Mouse (Mus musculus): ENCODE data around the gene Grm4. TPM values are rescaled to one million over a fixed set of nuclear protein-coding genes. Genes with fewer than 3 reads are reported as not detected.

Grm4 gene
- polyA plus RNA-seq, 2 experiments, result 0.01 TPM; not detected in 1

DNA sequence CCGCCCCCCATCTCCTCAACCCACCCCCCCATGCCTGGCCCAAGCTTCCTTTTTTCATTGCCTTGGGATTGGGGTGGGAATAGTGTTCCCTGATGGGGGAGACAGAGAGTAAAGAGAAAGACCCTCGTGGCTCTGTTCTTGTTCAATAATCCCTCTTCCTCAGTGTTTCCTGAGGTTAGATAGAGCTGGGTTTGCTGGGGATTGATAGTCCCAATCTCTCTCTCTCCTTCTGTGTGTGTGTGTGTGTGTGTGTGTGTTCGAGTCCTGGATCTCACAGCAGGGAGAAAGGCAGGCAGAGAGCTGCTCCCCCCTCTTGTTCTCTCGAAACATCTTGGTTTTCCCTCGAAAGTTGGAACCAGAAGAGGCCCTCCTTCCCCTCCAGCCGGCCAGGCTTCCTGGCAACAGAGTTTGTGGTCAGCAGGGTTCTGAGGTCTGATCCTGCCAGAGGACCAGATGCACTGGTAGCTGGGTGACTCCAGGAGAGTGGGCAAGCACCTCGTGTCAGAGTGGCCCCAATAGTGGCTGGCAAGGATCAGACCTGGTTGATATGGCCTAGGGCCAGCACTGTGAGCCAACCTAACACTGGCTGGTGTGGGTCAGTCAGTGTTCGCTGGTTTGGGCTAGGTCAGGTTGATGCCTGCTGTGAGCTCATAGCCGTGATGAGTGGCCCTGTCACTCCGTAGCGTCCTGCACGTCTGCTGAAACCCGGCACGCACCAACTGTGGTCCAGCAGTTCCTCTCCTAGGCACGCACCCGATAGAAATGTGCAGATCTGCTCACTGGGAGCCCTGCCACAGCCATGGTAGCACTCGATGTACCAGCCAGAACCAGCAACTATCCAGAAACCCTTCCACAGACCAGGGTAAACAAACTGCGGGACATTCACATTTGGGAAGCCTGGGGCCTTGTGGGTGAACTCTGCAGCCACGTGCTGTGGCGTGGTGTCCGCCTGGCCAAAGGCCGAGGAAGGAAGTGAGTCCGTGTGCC is 31.3 kb upstream of the Grm4 start:
- TF ChIP-seq CTCF (IDR thresholded peaks at IDR 0.05; ENCODE audit: low read depth) (no peak), EP300 (IDR thresholded peaks at IDR 0.05; ENCODE audit: low read depth) (no peak)
- H3K27ac ChIP-seq, result no peak overlapping the region
- H3K4me3 ChIP-seq (ENCODE audit: insufficient read depth in 1 of 2, low read depth in 2 of 2, low read length in 2 of 2), result no peak overlapping the region
- 36% methylated on average over 23 of the region's 23 CpGs for WGBS (ENCODE audit: insufficient replicate concordance)
- H3K36me3 ChIP-seq (replicated peaks; ENCODE audit: control insufficient read depth, insufficient read depth, low read depth), result no peaks in the 10 kb centered on the region
- H3K27me3 ChIP-seq (ENCODE audit: control insufficient read depth, insufficient read depth, low read length), result no peaks in the 10 kb centered on the region
- H3K9me3 ChIP-seq (ENCODE audit: control insufficient read depth, low read length), result no peaks in the 10 kb centered on the region
- H3K4me2 ChIP-seq (ENCODE audit: low read depth), result no peak overlapping the region
- H3K9ac ChIP-seq (replicated peaks), result no peak overlapping the region
- peaks cover 0 to 19% of the 10 kb centered on the region in 2 experiments; a peak in 2 of 4 replicates for H3K4me1 ChIP-seq (replicated peaks; ENCODE audit: control insufficient read depth in 2 of 2, insufficient read depth in 2 of 2, low read length in 1 of 2)
- DNase-seq (ENCODE audit: low read depth in 3 of 3, low spot score in 3 of 3), result no peak
- no peak for ATAC-seq (ENCODE audit: insufficient read depth)

DNA sequence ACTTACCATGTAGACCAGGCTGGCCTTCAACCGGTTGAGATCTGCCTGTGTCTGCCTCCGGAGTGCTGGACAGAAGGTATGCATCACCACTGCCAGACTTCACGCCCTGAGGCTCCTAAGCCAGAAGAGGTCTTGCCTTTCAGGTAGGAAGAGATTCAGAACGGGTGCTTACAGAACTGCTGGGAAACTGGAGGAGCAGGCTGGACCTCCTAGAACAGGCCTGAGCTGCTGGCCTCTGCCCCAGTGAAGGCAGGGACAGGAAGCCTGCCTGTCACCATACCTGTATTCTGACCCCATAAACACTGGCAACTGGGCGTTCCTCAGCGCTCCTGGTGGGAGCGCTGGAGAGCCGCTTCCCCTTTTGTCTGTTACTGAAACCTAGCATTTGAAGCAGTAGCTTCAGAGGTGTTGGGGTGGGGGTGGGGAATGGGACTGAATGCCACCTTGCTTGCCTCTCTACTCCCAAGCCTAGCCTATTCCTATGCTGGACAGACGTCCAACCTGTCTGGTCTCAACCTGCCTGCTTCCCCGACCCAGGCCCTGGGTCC is 30.3 kb upstream of the Grm4 start:
- no peaks in the 10 kb centered on the region for H3K9me3 ChIP-seq (ENCODE audit: control insufficient read depth, low read length)

DNA sequence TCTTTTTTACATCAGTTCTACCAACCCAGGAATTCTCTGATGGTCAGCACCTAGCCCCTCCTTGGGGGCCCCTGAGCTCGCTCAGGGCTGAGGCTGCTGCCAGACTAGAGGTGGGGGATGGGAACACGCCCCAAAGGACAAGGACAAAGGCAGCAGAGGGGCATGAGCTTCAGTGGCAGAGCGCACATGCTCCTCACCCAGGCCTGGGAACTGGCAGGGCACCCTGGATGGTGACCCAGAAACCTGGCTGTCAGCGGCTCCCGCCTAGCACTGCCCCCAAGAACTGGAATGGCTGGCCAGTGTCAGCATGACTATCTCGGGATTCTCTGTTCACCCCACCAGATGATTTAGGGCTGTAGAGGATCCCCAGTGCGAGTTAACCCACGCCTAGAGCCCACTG is 28.0 kb upstream of the Grm4 start:
- Histone ChIP-seq H3K27ac (no peak overlapping the region), H3K9me3 (ENCODE audit: control insufficient read depth, low read length) (no peaks in the 10 kb centered on the region), H3K36me3 (replicated peaks; ENCODE audit: control insufficient read depth, insufficient read depth, low read depth) (no peaks in the 10 kb centered on the region), H3K4me2 (ENCODE audit: low read depth) (no peak overlapping the region), H3K4me3 (ENCODE audit: insufficient read depth in 1 of 2, low read depth in 2 of 2, low read length in 2 of 2) (no peak overlapping the region), H3K27me3 (ENCODE audit: control insufficient read depth, insufficient read depth, low read length) (no peaks in the 10 kb centered on the region), H3K4me1 (replicated peaks; ENCODE audit: control insufficient read depth in 2 of 2, insufficient read depth in 2 of 2, low read length in 1 of 2) (peaks cover 0 to 13% of the 10 kb centered on the region in 2 experiments; a peak in 2 of 4 replicates), H3K9ac (replicated peaks) (no peak overlapping the region)
- ATAC-seq (ENCODE audit: insufficient read depth), result no peak
- TF ChIP-seq CTCF (IDR thresholded peaks at IDR 0.05; ENCODE audit: low read depth) (no peak), EP300 (IDR thresholded peaks at IDR 0.05; ENCODE audit: low read depth) (no peak)
- no peak for DNase-seq (ENCODE audit: low read depth in 3 of 3, low spot score in 3 of 3)
- WGBS (ENCODE audit: insufficient replicate concordance), result 56% methylated on average over 8 of the region's 8 CpGs

More for the DNA sequence above, 30.3 kb upstream of the Grm4 start:
- DNase-seq (ENCODE audit: low read depth in 3 of 3, low spot score in 3 of 3), result no peak
- WGBS (ENCODE audit: insufficient replicate concordance), result 35% methylated on average over 10 of the region's 10 CpGs
- Histone ChIP-seq H3K4me1 (replicated peaks; ENCODE audit: control insufficient read depth in 2 of 2, insufficient read depth in 2 of 2, low read length in 1 of 2) (peaks cover 0 to 19% of the 10 kb centered on the region in 2 experiments; a peak in 2 of 4 replicates), H3K4me3 (ENCODE audit: insufficient read depth in 1 of 2, low read depth in 2 of 2, low read length in 2 of 2) (no peak overlapping the region), H3K9ac (replicated peaks) (no peak overlapping the region), H3K36me3 (replicated peaks; ENCODE audit: control insufficient read depth, insufficient read depth, low read depth) (no peaks in the 10 kb centered on the region), H3K27ac (no peak overlapping the region), H3K4me2 (ENCODE audit: low read depth) (no peak overlapping the region), H3K27me3 (ENCODE audit: control insufficient read depth, insufficient read depth, low read length) (no peaks in the 10 kb centered on the region)
- no peak for ATAC-seq (ENCODE audit: insufficient read depth)
- TF ChIP-seq CTCF (IDR thresholded peaks at IDR 0.05; ENCODE audit: low read depth), result no peak
- no peak for TF ChIP-seq EP300 (IDR thresholded peaks at IDR 0.05; ENCODE audit: low read depth)

DNA sequence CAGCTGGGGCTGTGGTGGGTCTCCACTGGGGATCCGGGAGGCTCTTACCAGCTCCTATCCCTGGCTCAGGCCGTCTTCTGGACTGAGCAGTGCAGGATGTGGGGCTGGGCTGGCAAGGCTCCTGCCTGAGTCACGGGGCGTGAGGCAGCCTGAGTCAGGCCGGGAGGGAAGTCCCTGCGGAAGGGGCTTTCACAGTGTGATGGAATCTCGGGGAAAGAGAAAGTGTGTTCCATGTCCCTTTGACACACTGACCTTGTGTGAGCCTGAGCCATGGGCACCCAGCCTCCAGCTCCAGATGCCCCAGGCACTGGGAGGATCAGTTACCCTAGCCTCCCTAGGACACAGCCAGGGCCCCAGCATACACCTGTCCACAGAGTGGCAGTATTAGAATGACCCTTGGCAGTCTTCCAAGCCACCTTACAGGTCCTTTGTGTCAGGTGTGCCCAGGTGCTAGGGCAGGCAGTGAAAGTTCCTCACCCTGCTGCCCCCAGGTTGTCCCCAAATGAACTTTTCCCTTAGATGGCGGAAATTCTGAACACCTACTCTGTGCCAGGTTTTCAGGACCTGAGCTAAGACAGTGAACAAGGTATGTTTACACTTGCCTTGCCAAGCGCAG is 26.2 kb upstream of the Grm4 start:
- Histone ChIP-seq H3K36me3 (replicated peaks; ENCODE audit: control insufficient read depth, insufficient read depth, low read depth) (no peaks in the 10 kb centered on the region), H3K4me3 (ENCODE audit: insufficient read depth in 1 of 2, low read depth in 2 of 2, low read length in 2 of 2) (no peak overlapping the region), H3K9me3 (ENCODE audit: control insufficient read depth, low read length) (no peaks in the 10 kb centered on the region), H3K4me2 (ENCODE audit: low read depth) (no peak overlapping the region), H3K9ac (replicated peaks) (no peak overlapping the region), H3K4me1 (replicated peaks; ENCODE audit: control insufficient read depth in 2 of 2, insufficient read depth in 2 of 2, low read length in 1 of 2) (no peaks in the 10 kb centered on the region; a peak in 1 of 4 replicates), H3K27me3 (ENCODE audit: control insufficient read depth, insufficient read depth, low read length) (no peaks in the 10 kb centered on the region), H3K27ac (no peak overlapping the region)
- no peak for ATAC-seq (ENCODE audit: insufficient read depth)
- DNase-seq (ENCODE audit: low read depth in 3 of 3, low spot score in 3 of 3), result no peak
- TF ChIP-seq EP300 (IDR thresholded peaks at IDR 0.05; ENCODE audit: low read depth) (no peak), CTCF (IDR thresholded peaks at IDR 0.05; ENCODE audit: low read depth) (no peak)
- 52% methylated on average over 9 of the region's 9 CpGs for WGBS (ENCODE audit: insufficient replicate concordance)

All from liver, embryonic 14.5 days (tissue).